Mouse (Mus musculus): ENCODE results near the gene BC049715.
"Not testable (repeated sequence)": the region's sequence is repeated elsewhere in the genome, so short reads cannot be mapped to it uniquely, and the experiment has no call there.

The BC049715 gene

DNA sequence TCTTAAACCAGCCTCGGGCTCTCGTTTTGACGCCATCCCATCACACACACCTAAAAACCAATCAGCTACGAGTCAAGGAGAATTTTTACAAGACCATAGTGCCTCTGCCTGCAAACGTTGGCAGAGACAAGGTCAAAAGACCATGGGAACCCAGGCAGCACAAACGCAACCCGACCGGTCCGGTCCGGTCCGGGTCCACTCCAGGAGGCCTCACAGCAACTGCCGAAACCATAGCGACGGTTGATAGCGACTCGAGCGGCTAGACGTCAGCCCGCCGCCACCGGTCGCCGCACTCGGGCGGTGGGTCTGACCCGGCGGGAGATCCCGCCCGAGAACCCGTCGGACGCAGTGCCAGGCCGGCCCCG lies at the start of gene BC049715:
TSS of gene BC049715 (plus strand) at position 111 of the 365 bp plus-strand sequence.
- DNase-seq (ENCODE audit: low read depth, low spot score) = peak; percentile 88

DNA sequence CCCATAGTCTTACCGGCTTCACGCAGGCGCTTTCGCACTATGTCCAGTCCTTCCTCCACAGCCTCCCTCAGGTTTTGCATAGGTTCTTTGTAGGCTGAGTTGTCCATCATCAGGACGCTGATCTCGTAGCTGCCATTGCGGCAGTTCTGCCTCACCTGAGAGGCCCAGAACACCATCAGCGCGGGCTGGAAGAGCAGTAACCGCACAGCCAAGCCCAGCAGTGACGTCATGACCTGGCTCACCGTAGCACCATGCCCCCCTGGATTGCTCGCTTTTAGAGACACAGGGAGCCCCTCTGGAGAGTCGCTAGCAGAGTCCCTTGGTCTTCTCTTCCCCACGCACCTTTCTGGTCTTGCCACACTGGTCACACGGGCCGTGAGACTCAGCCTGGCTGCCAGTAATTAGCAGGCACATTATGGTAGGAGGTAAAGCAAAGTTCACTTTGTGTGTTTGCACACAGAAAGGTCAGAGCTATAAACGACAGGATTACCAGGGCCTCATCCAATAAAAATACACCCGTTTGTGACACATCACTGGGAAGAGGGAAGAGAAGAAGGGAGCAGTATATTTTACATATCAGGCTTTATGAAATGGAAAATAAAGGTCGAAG lies 45.9 kb upstream of the BC049715 start, which contains the start of gene Gucy2c:
TSS of gene Gucy2c (minus strand) at position 389 of the 610 bp plus-strand sequence.
- DNase-seq (ENCODE audit: low read depth, low spot score) = no peak

- no peak for DNase-seq (ENCODE audit: low read depth, low spot score)
Observed at GRCm38 (mm10) chr6:136782146-136782545, 45.3 kb upstream of the BC049715 start.

DNA sequence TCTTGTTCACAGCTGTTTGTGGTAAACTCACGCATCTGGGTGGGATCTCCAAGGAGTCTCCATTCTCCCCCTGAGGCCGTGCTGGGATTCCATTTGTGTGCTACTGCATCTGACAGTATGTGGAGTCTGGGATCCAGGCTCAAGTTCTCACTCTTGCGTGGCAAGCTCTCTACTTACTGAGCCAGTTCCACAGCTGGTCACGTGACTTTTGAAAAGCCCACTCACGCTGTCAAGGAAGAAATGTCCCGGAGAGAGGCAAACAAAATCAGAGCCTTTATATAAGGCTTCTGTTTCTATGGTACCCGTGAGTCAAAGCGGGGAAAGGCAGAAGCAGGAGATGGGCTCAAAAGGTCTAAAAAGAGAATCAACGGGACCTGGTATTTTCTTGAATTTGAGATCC lies 44.7 kb upstream of the BC049715 start:
- no peak for DNase-seq (ENCODE audit: low read depth, low spot score)

GRCm38 (mm10) chr6:136789391-136789971 lies 37.9 kb upstream of the BC049715 start:
- no peak for DNase-seq (ENCODE audit: low read depth, low spot score)

DNA sequence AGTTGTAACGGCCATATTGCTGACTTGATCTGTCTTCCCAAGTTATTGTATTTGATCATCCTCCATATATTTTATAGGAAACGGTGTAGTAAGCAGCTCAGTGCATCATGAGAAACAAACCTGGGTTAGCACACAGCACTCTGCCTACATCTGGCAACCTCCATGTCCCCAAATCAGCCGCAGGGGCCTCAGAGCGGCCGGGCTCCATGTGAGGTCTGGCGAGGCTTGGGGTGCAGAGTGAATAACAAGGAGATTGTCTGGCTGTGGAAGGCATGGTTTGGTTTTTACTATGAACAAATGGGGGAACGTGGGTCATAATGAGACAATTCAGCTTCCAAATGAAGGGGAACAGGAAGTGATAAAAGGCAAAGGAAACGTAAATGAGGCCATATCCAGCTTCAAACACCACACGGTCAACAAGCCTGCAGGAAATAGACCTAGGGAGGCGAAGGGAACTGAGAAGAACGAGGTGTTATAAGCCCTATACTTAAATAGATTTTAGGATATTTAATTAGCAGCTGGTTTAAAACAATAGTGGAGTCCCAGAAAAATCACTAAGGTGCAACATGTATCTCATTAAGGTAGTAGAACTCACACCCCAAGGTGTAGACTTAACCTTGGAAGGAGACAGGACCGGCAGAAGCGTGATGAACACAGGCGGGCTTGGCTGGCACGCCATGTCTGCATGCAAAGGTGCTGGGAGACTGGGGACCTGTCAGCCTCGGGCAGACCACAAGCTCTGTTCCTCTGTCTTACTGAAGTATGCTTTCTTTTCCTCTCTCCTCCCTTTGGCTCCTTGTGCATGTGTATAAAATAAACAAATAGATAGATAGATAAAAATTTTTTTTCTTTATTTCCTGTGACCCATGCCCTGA lies 34.3 kb upstream of the BC049715 start:
- no peak for DNase-seq (ENCODE audit: low read depth, low spot score)

- no peak for DNase-seq (ENCODE audit: low read depth, low spot score)
Observed at GRCm38 (mm10) chr6:136793831-136794525, 33.4 kb upstream of the BC049715 start.

GRCm38 (mm10) chr6:136795110-136795509 lies 32.3 kb upstream of the BC049715 start:
- no peak for DNase-seq (ENCODE audit: low read depth, low spot score)

DNA sequence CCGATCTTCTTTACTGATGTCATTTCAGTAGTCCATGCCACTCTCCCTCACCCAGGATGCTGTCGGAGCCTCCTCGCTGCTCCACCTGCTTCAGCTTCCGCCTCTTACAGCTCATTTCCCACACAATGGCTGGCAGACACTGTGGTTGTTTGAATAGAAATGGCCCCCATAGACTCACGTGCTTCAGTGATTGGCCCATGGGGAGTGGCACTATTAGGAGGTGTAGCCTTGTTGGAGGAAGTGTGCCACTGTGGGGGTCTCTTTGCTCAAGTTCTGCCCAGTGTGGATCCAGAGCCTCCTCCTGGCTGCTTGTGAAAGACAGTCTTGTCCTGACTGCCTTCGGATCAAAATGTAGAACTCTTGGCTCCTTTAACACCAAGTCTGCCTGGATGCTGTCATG lies 31.6 kb upstream of the BC049715 start:
- no peak for DNase-seq (ENCODE audit: low read depth, low spot score)

DNA sequence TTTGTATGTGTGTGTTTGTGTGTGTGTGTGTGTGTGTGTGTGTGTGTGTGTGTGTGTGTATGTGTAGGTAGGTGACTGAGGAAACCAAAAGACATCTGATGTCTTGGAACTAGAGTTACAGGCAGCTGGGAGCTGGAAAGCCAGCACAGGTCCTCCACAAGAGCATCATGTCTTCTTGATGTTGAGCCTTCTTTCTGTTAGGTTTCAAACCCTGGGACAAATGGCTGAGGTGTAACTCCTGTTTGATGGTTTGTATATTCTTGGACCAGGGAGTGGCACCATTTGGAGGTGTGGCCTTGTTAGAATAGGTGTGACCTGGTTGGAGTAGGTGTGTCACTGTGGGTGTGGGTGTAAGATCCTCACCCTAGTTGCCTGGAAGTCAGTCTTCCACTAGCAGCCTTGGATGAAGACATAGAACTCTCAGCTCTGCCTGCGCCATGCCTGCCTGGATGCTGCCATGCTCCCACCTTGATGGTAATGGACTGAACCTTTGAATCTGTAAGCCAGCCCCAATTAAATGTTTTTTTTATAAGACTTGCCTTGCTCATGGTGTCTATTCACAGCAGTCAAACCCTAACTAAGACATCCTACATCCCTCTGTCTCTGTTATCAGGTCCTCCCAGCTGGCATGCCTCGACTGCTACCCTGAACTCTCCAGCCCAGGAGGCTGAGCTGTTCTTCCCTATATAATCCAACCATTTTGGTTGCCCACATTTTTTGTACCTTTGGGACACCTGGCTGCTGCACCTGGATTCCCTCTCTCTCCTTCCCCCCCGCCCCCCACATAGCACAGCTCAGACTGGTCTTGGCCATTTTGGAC lies 29.3 kb upstream of the BC049715 start:
- DNase-seq (ENCODE audit: low read depth, low spot score) = not testable (repeated sequence)

GRCm38 (mm10) chr6:136800710-136801109 lies 26.7 kb upstream of the BC049715 start:
- DNase-seq (ENCODE audit: low read depth, low spot score) = no peak

GRCm38 (mm10) chr6:136801274-136801673 lies 26.2 kb upstream of the BC049715 start:
- DNase-seq (ENCODE audit: low read depth, low spot score) = no peak

GRCm38 (mm10) chr6:136803093-136803738 lies 24.2 kb upstream of the BC049715 start:
- no peak for DNase-seq (ENCODE audit: low read depth, low spot score)

DNA sequence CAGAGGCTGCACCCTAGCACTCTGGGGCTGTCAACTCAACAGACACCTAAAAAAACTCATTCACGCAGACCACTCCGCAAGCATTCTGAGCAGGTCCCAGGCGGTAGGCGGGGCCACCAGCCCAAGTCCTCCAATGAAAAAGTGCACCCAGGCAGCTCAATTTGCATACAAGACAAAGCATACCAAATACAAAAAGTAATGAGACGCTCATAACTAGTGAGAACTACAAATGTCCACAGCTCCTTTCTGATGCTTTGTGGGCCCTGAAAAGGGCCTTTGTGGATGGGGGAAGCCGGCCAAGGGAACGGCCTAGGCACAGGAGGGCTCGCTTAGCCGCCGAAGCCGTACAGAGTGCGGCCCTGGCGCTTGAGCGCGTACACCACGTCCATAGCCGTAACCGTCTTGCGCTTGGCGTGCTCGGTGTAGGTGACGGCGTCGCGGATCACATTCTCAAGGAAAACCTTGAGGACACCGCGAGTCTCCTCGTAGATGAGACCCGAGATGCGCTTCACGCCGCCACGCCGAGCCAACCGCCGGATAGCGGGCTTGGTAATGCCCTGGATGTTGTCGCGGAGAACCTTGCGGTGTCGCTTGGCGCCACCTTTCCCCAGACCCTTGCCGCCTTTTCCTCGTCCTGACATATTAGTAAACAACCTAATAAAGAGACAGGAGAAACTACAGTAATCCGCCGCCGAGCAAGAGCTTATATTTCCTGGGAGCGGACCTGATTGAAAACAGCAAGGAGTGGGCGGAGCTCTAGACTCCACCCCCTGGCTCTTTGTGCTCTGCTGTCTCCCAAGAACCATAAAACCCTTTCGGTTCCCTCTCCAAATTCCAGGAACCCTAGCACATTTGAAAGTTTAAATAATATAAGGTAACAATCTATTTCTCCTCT lies 23.4 kb upstream of the BC049715 start, which contains the start of gene Hist4h4:
TSS of gene Hist4h4 (minus strand) at position 677 of the 895 bp plus-strand sequence.
- DNase-seq (ENCODE audit: low read depth, low spot score) = peak; percentile 96

DNA sequence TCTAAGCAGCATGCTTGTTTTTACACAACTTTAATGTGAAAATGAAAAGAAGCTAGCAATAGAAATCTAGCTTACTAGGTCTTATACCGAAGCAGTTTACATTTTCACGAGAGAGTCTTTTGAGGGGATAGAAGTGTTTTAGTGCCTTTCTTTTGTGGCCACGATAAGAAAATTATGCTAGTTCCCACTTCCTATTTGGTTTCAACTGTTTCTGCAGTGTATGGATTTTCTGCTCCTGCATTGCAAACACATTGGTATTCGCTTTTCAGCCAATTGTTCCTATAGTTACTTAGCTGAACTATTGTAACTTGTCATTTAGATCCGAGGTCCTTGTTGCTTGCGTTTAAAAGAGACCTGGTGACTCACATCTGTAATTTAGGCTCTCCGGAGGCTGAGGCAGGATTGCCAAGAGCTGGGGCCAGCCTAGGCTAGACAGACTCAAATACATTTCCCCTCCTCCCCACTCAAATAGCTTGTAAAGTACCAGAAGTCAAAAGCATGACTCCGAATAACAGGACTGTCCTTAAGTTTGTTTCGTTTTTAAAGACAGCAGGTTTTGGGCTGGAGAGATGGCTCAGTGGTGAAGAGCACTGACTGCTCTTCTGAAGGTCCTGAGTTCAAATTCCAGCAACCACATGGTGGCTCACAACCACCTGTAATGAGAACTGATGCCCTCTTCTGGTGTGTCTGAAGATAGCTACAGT lies 22.6 kb upstream of the BC049715 start:
- no peak for DNase-seq (ENCODE audit: low read depth, low spot score)

DNA sequence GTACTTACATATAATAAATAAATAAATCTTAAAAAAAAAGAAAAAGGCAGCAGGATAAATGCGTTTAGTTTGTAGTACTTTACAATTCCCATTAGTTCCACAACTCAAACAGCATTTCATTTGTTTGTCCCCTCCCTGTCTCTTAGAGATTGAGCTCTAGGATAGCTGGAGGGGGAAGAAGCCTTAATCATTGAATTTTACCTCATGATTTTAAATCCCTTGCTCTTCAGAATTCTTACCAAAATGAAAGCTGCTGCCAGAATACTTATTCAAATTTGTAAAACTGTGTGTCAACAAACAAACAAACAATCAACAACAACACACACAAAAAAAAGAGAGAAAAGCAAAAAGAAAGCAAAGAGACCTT lies 22.0 kb upstream of the BC049715 start:
- DNase-seq (ENCODE audit: low read depth, low spot score) = no peak

GRCm38 (mm10) chr6:136806819-136807218 lies 20.6 kb upstream of the BC049715 start:
- DNase-seq (ENCODE audit: low read depth, low spot score) = peak; percentile 34

- DNase-seq (ENCODE audit: low read depth, low spot score) = no peak
Observed at GRCm38 (mm10) chr6:136807395-136808013, 19.9 kb upstream of the BC049715 start.
